7 mouse cellular contexts compared by ENCODE assay signal in the genomic region with DNA sequence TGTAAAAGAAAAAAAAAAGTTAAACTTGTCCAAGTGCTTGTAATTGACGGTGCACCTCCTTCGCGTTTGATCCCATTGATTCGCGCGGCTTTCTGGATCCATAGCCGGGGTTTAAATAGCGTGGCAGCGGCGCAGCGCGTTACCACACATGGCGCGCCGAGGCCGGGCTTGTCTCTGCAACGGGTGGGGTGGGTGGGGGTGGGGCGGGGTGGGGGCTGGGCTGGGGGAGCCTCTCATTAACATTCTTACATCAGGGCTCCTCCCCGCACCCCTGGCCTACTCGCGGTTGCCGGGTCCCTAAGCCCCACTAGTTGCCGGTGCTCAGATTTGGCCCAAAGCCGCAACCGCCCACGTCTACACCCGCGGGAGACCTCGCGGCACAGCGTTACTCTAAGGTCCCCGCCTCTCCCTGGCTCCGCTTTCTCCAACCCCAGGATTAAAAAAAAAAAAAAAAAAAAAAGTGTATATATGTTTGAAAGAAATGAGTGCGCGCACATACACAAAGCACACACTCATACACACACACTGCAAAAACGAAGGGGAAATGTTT. TPM values are rescaled to one million over a fixed set of nuclear protein-coding genes. Genes with fewer than 3 reads are reported as not detected.
DNase-seq lines count a peak whose midpoint lies in the region; ATAC-seq and TF ChIP-seq lines count a peak whose summit lies in the region.

No protein-coding gene starts in this region.

- DNase-seq in ZHBTc4 (ENCODE audit: low read depth, low spot score) = peak; percentile 59
- peak; percentile 46 to 52 for DNase-seq in heart, adult 9 months (ENCODE audit: low spot score in 2 of 2)
- DNase-seq in kidney, adult 8-10 months = peak; percentile 13 to 20

- no peak for TF ChIP-seq CTCF in olfactory bulb, adult 2 months (IDR thresholded peaks at IDR 0.05; ENCODE audit: insufficient read depth, low read depth, low read length)

- H3K27ac ChIP-seq in brown adipose tissue, adult 24 weeks (replicated peaks; ENCODE audit: low read depth, low read length) = peak overlapping the region; percentile 98
- no peak overlapping the region; the same call in 1 of the 2 replicates for H3K27ac ChIP-seq in liver, embryonic 16.5 days (ENCODE audit: low read length)
- H3K27ac ChIP-seq in olfactory bulb, adult 2 months (ENCODE audit: insufficient read depth, low read depth, low read length) = no peak overlapping the region

- peaks cover 47% of the 10 kb centered on the region for H3K27me3 ChIP-seq in liver, embryonic 16.5 days (ENCODE audit: control insufficient read depth, insufficient read depth, low read depth, low read length)

- no peak for TF ChIP-seq POLR2A in olfactory bulb, adult 2 months (IDR thresholded peaks at IDR 0.05; ENCODE audit: insufficient read depth, low read depth, low read length)

- H3K9ac ChIP-seq in liver, embryonic 16.5 days (ENCODE audit: low read depth, low read length) = peak overlapping the region; percentile 31

- peak; percentile 49; the same call in 1 of the 2 replicates for ATAC-seq in liver, embryonic 16.5 days (ENCODE audit: low read depth)
- ATAC-seq in CD4-positive, CD25-positive, alpha-beta regulatory T cell, adult 4 months = no peak

- WGBS in liver, embryonic 16.5 days (ENCODE audit: insufficient replicate concordance) = 2% methylated on average over 36 of the region's 36 CpGs
- WGBS in olfactory bulb, adult 2 months = under 1% methylated on average over 36 of the region's 36 CpGs

- peak overlapping the region; percentile 83 for H3K4me3 ChIP-seq in brown adipose tissue, adult 24 weeks (ENCODE audit: insufficient read depth, low read depth, low read length)
- peak overlapping the region; percentile 57 for H3K4me3 ChIP-seq in liver, embryonic 16.5 days (ENCODE audit: low read depth, low read length)
- H3K4me3 ChIP-seq in olfactory bulb, adult 2 months (ENCODE audit: insufficient read depth, low read depth, low read length) = peak overlapping the region; percentile 49

- H3K9me3 ChIP-seq in liver, embryonic 16.5 days (replicated peaks; ENCODE audit: control insufficient read depth, low read length) = no peaks in the 10 kb centered on the region

- no peaks in the 10 kb centered on the region for H3K36me3 ChIP-seq in liver, embryonic 16.5 days (ENCODE audit: control insufficient read depth, insufficient read depth)

- peaks cover 6% of the 10 kb centered on the region for H3K4me1 ChIP-seq in brown adipose tissue, adult 24 weeks (ENCODE audit: control insufficient read depth, insufficient read depth, insufficient read length, low read length)
- H3K4me1 ChIP-seq in liver, embryonic 16.5 days (ENCODE audit: control insufficient read depth, low read depth, low read length) = no peaks in the 10 kb centered on the region
- H3K4me1 ChIP-seq in olfactory bulb, adult 2 months (ENCODE audit: control insufficient read depth, insufficient read depth, low read length) = peaks cover 38% of the 10 kb centered on the region

- peak overlapping the region; percentile 68 for H3K4me2 ChIP-seq in liver, embryonic 16.5 days (ENCODE audit: low read depth, low read length)

RNA-seq across cellular contexts. Expression of a gene that starts 1.0 kb away (rescaled TPM):
- polyA plus RNA-seq in brown adipose tissue, adult 24 weeks (2012; ENCODE audit: insufficient read depth, insufficient read length, missing spikeins) = 67.8 and 71.3 TPM in 2 replicates
- 1.4 TPM in 2 replicates for polyA plus RNA-seq in liver, embryonic 16.5 days (2015; fragmentation: Nextera tagmentation; extraction: Ambion mirVana)
- not detected in 2 replicates for polyA plus RNA-seq in olfactory bulb, adult 2 months (2012; ENCODE audit: insufficient read depth, insufficient read length, low replicate concordance, missing spikeins)
- not detected for polyA plus RNA-seq in CD4-positive, CD25-positive, alpha-beta regulatory T cell, adult 4 months (2017; shearing (Covaris generic))

Comparison
In these comparisons a context has a peak if more than half of its experiments do, and no peak if none do; other contexts are left out.
1. RNA of a gene that starts 1.0 kb away (polyA plus RNA-seq): 67.8 to 71.3 TPM in brown adipose tissue, adult 24 weeks; 1.4 TPM in liver, embryonic 16.5 days, not detected in CD4-positive, CD25-positive, alpha-beta regulatory T cell, adult 4 months and not detected in olfactory bulb, adult 2 months; every median in the first group is over 10 times any median in the second.
2. Peak in every context shown above with its lines, with median percentiles within 50 percentile points of each other: DNase-seq and H3K4me3 ChIP-seq.